Mouse (Mus musculus) brain, embryonic 14.5 days (tissue): Measurements from ENCODE around the gene Il2. TPM values are rescaled to one million over a fixed set of nuclear protein-coding genes. Genes with fewer than 3 reads are reported as not detected.
A peak's percentile ranks its signal among the peaks of the same experiment; 100 is the strongest.

Experiments
- DNase-seq: peaks from one replicate; pipeline ENCODE4 v3.0.0-alpha.2; 2011; ENCODE audit warnings: low read depth
- CTCF ChIP-seq: fragments of 200-500 bp; IDR thresholded peaks from 2 replicates; pipeline ENCODE4 v1.5.1; 2012; ENCODE audit warnings: inconsistent platforms, mild to moderate bottlenecking, moderate library complexity, borderline replicate concordance; ENCODE audit not compliant: insufficient read depth, insufficient read length; ENCODE audit errors: extremely low read depth
- POLR2A ChIP-seq: fragments of 200-500 bp; IDR thresholded peaks from 2 replicates; pipeline ENCODE4 v1.6.1; 2012; ENCODE audit warnings: mild to moderate bottlenecking, inconsistent platforms, borderline replicate concordance; ENCODE audit not compliant: poor library complexity, insufficient read depth, insufficient read length, severe bottlenecking; ENCODE audit errors: extremely low read depth
- polyA plus RNA-seq: library from polyadenylated mRNA; depleted of rRNA; stranded (reverse); fragments of >200 nt; gene quantifications from 2 replicates; pipeline ENCODE4 v1.2.3, GENCODE M21; 2012; rRNA removed

The Il2 gene
- polyA plus RNA-seq, 1 experiment: 0.15 TPM

DNA sequence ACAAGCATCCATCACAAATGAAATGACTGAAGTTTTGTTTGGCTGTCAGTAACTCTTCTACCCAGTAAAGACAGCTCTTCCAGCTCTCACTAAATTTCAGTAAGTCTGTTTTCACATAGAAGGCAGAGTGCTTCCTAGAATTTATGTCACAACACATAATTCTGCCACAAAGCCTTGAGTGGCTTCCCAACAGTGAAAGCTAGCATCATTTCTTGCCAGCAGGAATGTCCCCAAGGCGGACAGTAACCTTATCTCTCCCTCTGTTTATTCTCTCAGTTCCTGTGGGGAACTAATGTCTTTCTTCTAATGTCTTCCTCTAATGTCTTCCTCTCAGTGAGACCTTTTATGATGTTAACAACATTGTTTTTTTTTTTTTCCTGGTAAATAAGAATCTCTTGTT, 19.2 kb upstream of the Il2 start:
- no peak for TF ChIP-seq CTCF
- no peak for TF ChIP-seq POLR2A
- no peak for DNase-seq

DNA sequence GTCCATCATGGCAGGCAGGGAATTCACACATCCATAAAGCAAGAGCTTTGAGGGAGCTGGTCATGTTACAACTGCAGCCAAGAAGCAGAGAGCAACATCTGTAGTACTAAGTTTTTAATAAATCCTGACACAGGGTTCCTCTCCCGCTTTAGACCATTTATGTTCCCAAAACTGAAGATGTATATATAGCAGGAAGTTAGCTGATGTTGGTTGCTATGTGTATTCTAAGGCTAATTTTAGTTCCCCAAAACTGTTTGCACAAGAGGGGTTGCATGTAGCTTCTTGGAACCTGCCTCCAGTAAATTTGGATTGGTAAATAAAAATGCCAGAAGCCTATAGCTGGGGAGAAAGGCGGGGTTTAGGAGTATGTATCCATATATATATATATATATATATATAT, 16.1 kb upstream of the Il2 start:
- no peak for DNase-seq
- no peak for TF ChIP-seq POLR2A
- no peak for TF ChIP-seq CTCF

DNA sequence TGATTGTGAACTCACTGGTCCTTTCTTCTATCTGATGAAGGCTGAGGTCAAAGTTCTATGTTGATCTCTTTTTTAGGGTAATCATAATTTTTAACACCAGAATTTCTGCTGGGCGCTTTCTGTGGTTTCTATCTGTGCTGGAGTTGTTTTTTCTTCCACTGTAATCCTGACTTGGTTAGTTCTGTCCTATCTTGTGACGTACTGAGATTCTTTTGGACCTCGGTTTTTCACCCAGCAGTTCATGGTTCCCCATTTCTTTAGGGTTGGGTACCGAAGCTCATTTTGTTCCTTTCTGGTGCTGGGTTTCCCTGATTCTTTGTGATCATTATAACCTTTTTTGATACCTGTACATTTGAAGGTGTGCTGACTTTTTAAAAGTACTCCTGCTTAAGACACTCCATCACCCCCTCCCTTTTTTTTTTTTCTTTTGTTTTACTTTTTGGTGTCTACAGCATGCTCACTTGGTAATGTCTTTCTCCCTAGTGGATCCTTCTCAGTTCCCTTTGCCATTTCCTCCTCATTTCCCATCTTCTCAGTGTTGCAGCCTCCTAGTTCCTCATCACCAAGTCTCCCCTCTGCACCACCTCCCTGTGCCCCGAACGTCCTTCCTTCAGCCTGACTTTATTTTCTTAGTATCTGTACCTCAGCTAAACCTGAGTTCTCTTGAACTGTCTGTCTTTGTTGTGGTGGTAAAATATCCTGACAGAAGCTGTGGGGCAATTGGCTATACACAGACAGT, 14.6 kb upstream of the Il2 start:
- TF ChIP-seq POLR2A: no peak
- TF ChIP-seq CTCF: no peak

DNA sequence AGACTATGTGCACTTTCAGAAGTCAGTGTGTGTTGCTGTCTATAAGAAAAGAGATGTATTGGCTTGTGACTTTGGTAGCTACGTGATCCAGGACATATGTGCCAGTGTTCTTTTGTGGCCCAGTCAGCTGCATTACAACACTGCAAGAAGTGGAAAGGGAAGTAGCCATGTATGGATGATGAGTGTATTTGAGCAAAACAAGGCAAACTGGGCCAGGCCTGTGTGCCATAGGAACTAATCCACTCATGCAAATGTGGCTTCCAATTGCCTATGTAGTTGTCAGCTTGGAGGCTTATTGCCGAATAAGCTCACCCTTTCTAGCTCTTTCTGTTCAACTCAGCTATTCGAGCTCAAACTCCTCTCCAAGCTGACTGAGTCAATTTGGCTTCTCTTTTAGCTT, 13.4 kb upstream of the Il2 start:
- no peak for DNase-seq
- TF ChIP-seq POLR2A: no peak
- no peak for TF ChIP-seq CTCF

More for the DNA sequence above, 14.6 kb upstream of the Il2 start:
- DNase-seq: no peak

GRCm38 (mm10) chr3:37137231-37137630, 11.5 kb upstream of the Il2 start:
- DNase-seq: no peak
- TF ChIP-seq CTCF: no peak
- TF ChIP-seq POLR2A: no peak

- TF ChIP-seq CTCF (no peak), POLR2A (no peak)
- no peak for DNase-seq
These were observed 3.3 kb upstream of the Il2 start for GRCm38 (mm10) chr3:37129063-37129462.

GRCm38 (mm10) chr3:37128269-37128668, 2.5 kb upstream of the Il2 start:
- DNase-seq: peak; percentile 24
- TF ChIP-seq CTCF (no peak), POLR2A (no peak)

DNA sequence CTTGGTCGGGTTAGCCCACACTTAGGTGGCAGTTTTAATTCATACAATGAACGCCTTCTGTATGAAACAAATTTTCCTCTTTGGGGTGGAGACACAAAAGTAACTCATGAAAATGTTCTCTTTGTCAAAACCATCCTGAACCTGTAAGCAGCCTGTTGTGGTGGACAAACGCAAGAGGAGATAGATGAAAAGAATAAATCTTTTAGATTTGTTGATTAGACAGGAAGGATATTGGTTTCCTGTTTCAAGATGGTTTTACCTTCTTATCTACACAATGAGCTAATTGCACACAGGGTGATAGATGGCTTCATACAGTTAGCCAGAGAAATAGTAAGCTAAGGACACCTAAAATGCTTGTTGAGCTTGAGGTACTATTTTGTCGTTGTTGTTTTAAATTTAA, 403 bp upstream of the Il2 start:
- TF ChIP-seq CTCF (no peak), POLR2A (no peak)
- DNase-seq: no peak

GRCm38 (mm10) chr3:37090721-37091120, 35.0 kb downstream of the Il2 start:
- peak; percentile 74 for DNase-seq
- TF ChIP-seq CTCF: no peak
- TF ChIP-seq POLR2A: no peak

- DNase-seq: no peak
- no peak for TF ChIP-seq POLR2A
- no peak for TF ChIP-seq CTCF
These were observed 40.9 kb downstream of the Il2 start for GRCm38 (mm10) chr3:37084860-37085259.

DNA sequence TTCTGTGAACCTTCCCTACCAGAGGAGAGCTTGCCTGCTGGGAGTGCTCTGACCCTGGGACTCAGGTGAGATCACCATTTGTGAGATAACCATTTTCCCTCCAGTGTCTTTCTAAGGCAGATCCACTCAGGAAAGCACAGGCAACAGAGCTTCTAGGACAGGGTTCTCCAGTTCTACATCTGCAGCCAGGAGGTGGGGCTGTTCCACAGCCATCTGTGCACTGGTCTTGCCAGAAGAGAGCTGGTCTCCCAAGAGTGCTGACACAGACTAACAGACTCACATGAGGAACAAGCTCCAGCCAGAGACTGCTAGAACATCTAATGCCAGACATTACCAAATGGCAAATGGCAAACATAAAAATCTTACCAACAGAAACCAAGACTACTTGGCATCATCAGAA, 52.5 kb downstream of the Il2 start:
- TF ChIP-seq CTCF (no peak), POLR2A (no peak)
- DNase-seq: peak; percentile 14

Other genes starting within 250 kb of the Il2 start
- 0.06 and 0.12 TPM in 2 replicates for gene Adad1, start 62.4 kb downstream of the Il2 start, polyA plus RNA-seq
- not detected in 2 replicates for gene Il21, start 106.7 kb upstream of the Il2 start, polyA plus RNA-seq
- 3.3 and 3.9 TPM in 2 replicates for gene Bbs12, start 186.6 kb upstream of the Il2 start, polyA plus RNA-seq
- 2.3 and 2.8 TPM in 2 replicates for gene Cetn4, start 186.7 kb upstream of the Il2 start, polyA plus RNA-seq
- gene Fgf2, start 222.4 kb upstream of the Il2 start, polyA plus RNA-seq: 0.58 and 0.88 TPM in 2 replicates